10 mouse cellular contexts compared by ENCODE assay signal in genomic region chr3:158375885-158376284, GRCm38 (mm10).
A peak's percentile ranks its signal among the peaks of the same experiment; 100 is the strongest.
DNase-seq lines count a peak whose midpoint lies in the region; ATAC-seq and TF ChIP-seq lines count a peak whose summit lies in the region.
"Had no signal": no experiment of that assay in that cellular context is flagged by ENCODE, and none has a peak within 500 bp of the region (broad histone marks: within the 10 kb centered on the region; RNA-seq: fewer than 3 reads in every experiment).

No protein-coding gene starts in this region.

- peak; percentile 85 for DNase-seq in CH12.LX (ENCODE audit: extremely low read depth)
- peak; percentile 68 for DNase-seq in ZHBTc4 (ENCODE audit: low read depth, low spot score)
- peak; percentile 48 for DNase-seq in neural tube, embryonic 11.5 days (ENCODE audit: low spot score)
- DNase-seq in left cerebral cortex, postnatal 36 days (ENCODE audit: low spot score in 2 of 2) = no peak
- DNase-seq in B cell, adult 2 months = no peak

- no peaks in the 10 kb centered on the region for H3K36me3 ChIP-seq in intestine, postnatal 0 days (ENCODE audit: control insufficient read depth, insufficient read depth)
- H3K36me3 ChIP-seq in intestine, embryonic 15.5 days = no peaks in the 10 kb centered on the region
- no peaks in the 10 kb centered on the region for H3K36me3 ChIP-seq in CH12.LX (replicated peaks in 1 of 2; ENCODE audit: control insufficient read depth in 1 of 2, insufficient read depth in 1 of 2, low read length in 1 of 2)
- no peaks in the 10 kb centered on the region for H3K36me3 ChIP-seq in neural tube, embryonic 11.5 days (ENCODE audit: control insufficient read depth, insufficient read depth, low read length)
- H3K36me3 ChIP-seq: embryonic facial prominence, embryonic 12.5 days; limb, embryonic 15.5 days had no signal

- no peak overlapping the region for H3K27ac ChIP-seq in intestine, postnatal 0 days (ENCODE audit: low read depth, low read length)
- H3K27ac ChIP-seq in intestine, embryonic 15.5 days = no peak overlapping the region
- H3K27ac ChIP-seq in CH12.LX (ENCODE audit: insufficient read depth, low read depth) = no peak overlapping the region
- H3K27ac ChIP-seq in embryonic fibroblast, embryonic 13.5 days (ENCODE audit: insufficient read depth, low read length) = no peak overlapping the region
- no peak overlapping the region for H3K27ac ChIP-seq in neural tube, embryonic 11.5 days (ENCODE audit: low read depth, low read length)
- H3K27ac ChIP-seq: embryonic facial prominence, embryonic 12.5 days; limb, embryonic 15.5 days had no signal

- H3K9ac ChIP-seq in intestine, postnatal 0 days (ENCODE audit: low read depth, low read length) = no peak overlapping the region
- H3K9ac ChIP-seq in intestine, embryonic 15.5 days = no peak overlapping the region
- no peak overlapping the region for H3K9ac ChIP-seq in CH12.LX (ENCODE audit: insufficient read depth, low read depth)
- no peak overlapping the region for H3K9ac ChIP-seq in neural tube, embryonic 11.5 days (ENCODE audit: low read length)
- H3K9ac ChIP-seq: embryonic facial prominence, embryonic 12.5 days; limb, embryonic 15.5 days had no signal

- no peak overlapping the region for H3K4me3 ChIP-seq in intestine, postnatal 0 days (ENCODE audit: low read depth, low read length)
- no peak overlapping the region for H3K4me3 ChIP-seq in intestine, embryonic 15.5 days (replicated peaks)
- H3K4me3 ChIP-seq in CH12.LX (replicated peaks in 1 of 3; ENCODE audit: low read depth in 2 of 3, low read length in 2 of 3, poor library complexity in 1 of 3) = no peak overlapping the region
- no peak overlapping the region for H3K4me3 ChIP-seq in embryonic fibroblast, embryonic 13.5 days (ENCODE audit: insufficient read depth, low read length)
- no peak overlapping the region for H3K4me3 ChIP-seq in neural tube, embryonic 11.5 days (ENCODE audit: low read depth, low read length)
- H3K4me3 ChIP-seq: embryonic facial prominence, embryonic 12.5 days; limb, embryonic 15.5 days had no signal

- WGBS in intestine, postnatal 0 days = 10% methylated on average over 1 of the region's 1 CpGs
- 18% methylated on average over 1 of the region's 1 CpGs for WGBS in intestine, embryonic 15.5 days
- WGBS in neural tube, embryonic 11.5 days = 3% methylated on average over 1 of the region's 1 CpGs

- no peak overlapping the region for H3K4me2 ChIP-seq in intestine, postnatal 0 days (replicated peaks; ENCODE audit: low read depth)
- no peak overlapping the region for H3K4me2 ChIP-seq in intestine, embryonic 15.5 days (replicated peaks)
- no peak overlapping the region for H3K4me2 ChIP-seq in CH12.LX (ENCODE audit: insufficient read depth, low read depth, poor library complexity, severe bottlenecking)
- no peak overlapping the region for H3K4me2 ChIP-seq in neural tube, embryonic 11.5 days (ENCODE audit: low read depth)
- H3K4me2 ChIP-seq: embryonic facial prominence, embryonic 12.5 days; limb, embryonic 15.5 days had no signal

- dilution Hi-C loops in CH12.LX (cut with MboI; ENCODE audit: extremely low pct_ligation_motif_present, extremely low pct_unique_long_range_greater_than_20kb, low sequenced_read_pairs) = no loop called here

- no peak for ATAC-seq in intestine, postnatal 0 days
- no peak for ATAC-seq in intestine, embryonic 15.5 days
- ATAC-seq in neural tube, embryonic 11.5 days (ENCODE audit: insufficient read depth, low FRiP score, low TSS enrichment) = 0 out of 2 replicates have a peak, but pooled peaks have one; percentile 35

- in situ Hi-C loops in CH12.LX (cut with MboI; ENCODE audit: low pct_ligation_motif_present, low pct_unique_long_range_greater_than_20kb, low sequenced_read_pairs) = loop anchor here (25.0 kb wide), 1 partner anchor 1161 kb away; no protein-coding TSS in a partner anchor

- H3K4me1 ChIP-seq in intestine, postnatal 0 days (replicated peaks; ENCODE audit: control insufficient read depth, insufficient read depth, low read length) = no peaks in the 10 kb centered on the region
- no peaks in the 10 kb centered on the region for H3K4me1 ChIP-seq in intestine, embryonic 15.5 days (replicated peaks)
- no peaks in the 10 kb centered on the region for H3K4me1 ChIP-seq in CH12.LX (ENCODE audit: control insufficient read depth in 1 of 2, insufficient read depth in 2 of 2)
- no peaks in the 10 kb centered on the region for H3K4me1 ChIP-seq in embryonic fibroblast, embryonic 13.5 days (ENCODE audit: control insufficient read depth, insufficient read depth, low read length)
- no peaks in the 10 kb centered on the region for H3K4me1 ChIP-seq in neural tube, embryonic 11.5 days (ENCODE audit: control insufficient read depth, insufficient read depth, low read length)
- H3K4me1 ChIP-seq: embryonic facial prominence, embryonic 12.5 days; limb, embryonic 15.5 days had no signal

- no peak for TF ChIP-seq EP300 in CH12.LX (IDR thresholded peaks at IDR 0.05; ENCODE audit: low read length)

- no peaks in the 10 kb centered on the region for H3K79me2 ChIP-seq in CH12.LX (replicated peaks; ENCODE audit: control insufficient read depth, extremely low read depth, insufficient read depth, poor library complexity, severe bottlenecking)

- TF ChIP-seq POLR2A in CH12.LX (IDR thresholded peaks at IDR 0.05; ENCODE audit: low read depth, low read length) = no peak
- no peak for TF ChIP-seq POLR2A in embryonic fibroblast, embryonic 13.5 days (IDR thresholded peaks at IDR 0.05; ENCODE audit: low read depth, low read length)

- no peaks in the 10 kb centered on the region for H3K9me3 ChIP-seq in intestine, postnatal 0 days (ENCODE audit: control insufficient read depth)
- H3K9me3 ChIP-seq in intestine, embryonic 15.5 days = no peaks in the 10 kb centered on the region
- H3K9me3 ChIP-seq in CH12.LX (replicated peaks; ENCODE audit: low read length) = no peaks in the 10 kb centered on the region
- H3K9me3 ChIP-seq in neural tube, embryonic 11.5 days (ENCODE audit: control insufficient read depth, low read length) = no peaks in the 10 kb centered on the region
- H3K9me3 ChIP-seq: embryonic facial prominence, embryonic 12.5 days; limb, embryonic 15.5 days had no signal

- intact Hi-C loops in left cerebral cortex, postnatal 36 days (cut with DNase I) = no loop called here

- TF ChIP-seq RAD21 in CH12.LX (IDR thresholded peaks at IDR 0.05; ENCODE audit: low read depth, low read length) = peak; percentile 91

- TF ChIP-seq CTCF in intestine, postnatal 0 days (IDR thresholded peaks at IDR 0.05; ENCODE audit: low read depth) = peak; percentile 75
- peak; percentile 43 to 89; a peak in 3 of 4 replicates for TF ChIP-seq CTCF in CH12.LX (conservative IDR thresholded peaks at IDR 0.05 in 1 of 2, IDR thresholded peaks at IDR 0.05 in 1 of 2; ENCODE audit: low read depth in 2 of 2, low read length in 2 of 2)
- 0 out of 2 replicates have a peak, but pooled peaks have one; percentile 15 for TF ChIP-seq CTCF in embryonic fibroblast, embryonic 13.5 days (IDR thresholded peaks at IDR 0.05; ENCODE audit: borderline replicate concordance, insufficient read depth, low read length)

- peaks cover 18% of the 10 kb centered on the region for H3K27me3 ChIP-seq in intestine, postnatal 0 days (replicated peaks; ENCODE audit: control insufficient read depth, insufficient read depth, low read length)
- no peaks in the 10 kb centered on the region for H3K27me3 ChIP-seq in intestine, embryonic 15.5 days (replicated peaks)
- H3K27me3 ChIP-seq in CH12.LX (replicated peaks) = no peaks in the 10 kb centered on the region
- no peaks in the 10 kb centered on the region for H3K27me3 ChIP-seq in neural tube, embryonic 11.5 days (ENCODE audit: control insufficient read depth, insufficient read depth, low read length)
- H3K27me3 ChIP-seq: embryonic facial prominence, embryonic 12.5 days; limb, embryonic 15.5 days had no signal

TF ChIP-seq in CH12.LX, 34 proteins besides CTCF, POLR2A, EP300 and RAD21:
- peak; percentile 52 for TF ChIP-seq ZC3H11A (IDR thresholded peaks at IDR 0.05; ENCODE audit: low read depth, low read length)
- no peak for TF ChIP-seq ETS1 (conservative IDR thresholded peaks at IDR 0.05; ENCODE audit: low read depth, low read length)
- TF ChIP-seq PAX5 (IDR thresholded peaks at IDR 0.05; ENCODE audit: low read length) = no peak
- no peak for TF ChIP-seq CHD1 (IDR thresholded peaks at IDR 0.05; ENCODE audit: low read depth, low read length)
- peak; percentile 89 for TF ChIP-seq SMC3 (IDR thresholded peaks at IDR 0.05; ENCODE audit: low read depth, low read length)

Comparison
In these comparisons a context has a peak if more than half of its experiments do, and no peak if none do; other contexts are left out.
1. CTCF ChIP-seq: peak in every context shown above with its lines; median percentile 75 in intestine, postnatal 0 days; 66 in CH12.LX; 15 in embryonic fibroblast, embryonic 13.5 days.
2. DNase-seq: peak in CH12.LX (single experiment), ZHBTc4 (single experiment) and neural tube, embryonic 11.5 days (single experiment); none in left cerebral cortex, postnatal 36 days (0 of 2) and B cell, adult 2 months (0 of 2).